Mouse (Mus musculus) midbrain, postnatal 0 days (tissue): ENCODE results near the gene Vat1l. TPM values are rescaled to one million over a fixed set of nuclear protein-coding genes. Genes with fewer than 3 reads are reported as not detected.

Experiments
- ATAC-seq: fragments of 200-750 bp; cut with Nextera tagmentation; 2 replicates; pipeline ENCODE4 v1.8.0; 2017; ENCODE audit warnings: moderate number of reproducible peaks, mild to moderate bottlenecking, moderate TSS enrichment, moderate library complexity; ENCODE audit not compliant: low FRiP score
- DNase-seq: peaks from one replicate; pipeline ENCODE4 v3.0.0-alpha.2; 2015; ENCODE audit warnings: low spot score
- H3K27ac ChIP-seq: fragments of 300-500 bp; sonication (generic); 2 replicates; pipeline ENCODE4 v1.5.1; 2014; ENCODE audit warnings: low read depth, mild to moderate bottlenecking, low read length, mixed read lengths
- H3K27me3 ChIP-seq: fragments of 300-500 bp; sonication (generic); 2 replicates; pipeline ENCODE4 v1.6.1; 2014; ENCODE audit warnings: low read length, control low read depth, mixed read lengths; ENCODE audit not compliant: insufficient read depth
- H3K36me3 ChIP-seq: fragments of 300-500 bp; sonication (generic); 2 replicates; pipeline ENCODE4 v1.6.1; 2014; ENCODE audit warnings: low read length, control low read depth, mixed read lengths; ENCODE audit not compliant: insufficient read depth
- H3K4me1 ChIP-seq: fragments of 300-500 bp; sonication (generic); 2 replicates; pipeline ENCODE4 v1.6.1; 2014; ENCODE audit warnings: mild to moderate bottlenecking, control low read depth, antibody characterized with exemption, low read length, mixed read lengths; ENCODE audit not compliant: insufficient read depth
- H3K4me2 ChIP-seq: fragments of 300-500 bp; sonication (generic); 2 replicates; pipeline ENCODE4 v1.6.1; 2014; ENCODE audit warnings: low read depth, mild to moderate bottlenecking, low read length, mixed read lengths; ENCODE audit not compliant: poor library complexity, severe bottlenecking
- H3K4me3 ChIP-seq: fragments of 300-500 bp; sonication (generic); 2 replicates; pipeline ENCODE4 v1.5.1; 2014; ENCODE audit warnings: low read depth, mild to moderate bottlenecking, low read length, moderate library complexity
- H3K9ac ChIP-seq: fragments of 300-500 bp; sonication (generic); replicated peaks from 2 replicates; pipeline ENCODE4 v1.6.1; 2014; ENCODE audit warnings: mild to moderate bottlenecking, low read length, moderate library complexity, mixed read lengths; ENCODE audit not compliant: poor library complexity, severe bottlenecking
- H3K9me3 ChIP-seq: fragments of 300-500 bp; sonication (generic); 2 replicates; pipeline ENCODE4 v1.6.1; 2016; ENCODE audit warnings: low read length, control low read depth
- CTCF ChIP-seq: IDR thresholded peaks from 2 replicates; pipeline ENCODE4 v1.5.1; 2016; ENCODE audit warnings: antibody characterized with exemption, mild to moderate bottlenecking
- WGBS: fragments of 180-500 bp; shearing (Covaris S2); extraction: QIAGEN DNeasy Blood & Tissue Kit; methylation state at CpG from one replicate; pipeline ENCODE4 v1.1.7; 2014; 5-methylcytosine and 5-hydroxymethylcytosine counted together
- polyA plus RNA-seq: library from polyadenylated mRNA; unstranded; fragments of >200 nt; fragmentation: Nextera tagmentation; extraction: Ambion mirVana; gene quantifications from 2 replicates; pipeline ENCODE4 v1.2.1, GENCODE M21; 2015
- total RNA-seq: library from RNA; depleted of rRNA; stranded (reverse); fragments of >200 nt; gene quantifications from 2 replicates; pipeline ENCODE4 v1.2.3, GENCODE M21; 2014

Vat1l gene
- total and polyA plus RNA-seq, 2 experiments from 2014 or later: 60.9 to 188 TPM

DNA sequence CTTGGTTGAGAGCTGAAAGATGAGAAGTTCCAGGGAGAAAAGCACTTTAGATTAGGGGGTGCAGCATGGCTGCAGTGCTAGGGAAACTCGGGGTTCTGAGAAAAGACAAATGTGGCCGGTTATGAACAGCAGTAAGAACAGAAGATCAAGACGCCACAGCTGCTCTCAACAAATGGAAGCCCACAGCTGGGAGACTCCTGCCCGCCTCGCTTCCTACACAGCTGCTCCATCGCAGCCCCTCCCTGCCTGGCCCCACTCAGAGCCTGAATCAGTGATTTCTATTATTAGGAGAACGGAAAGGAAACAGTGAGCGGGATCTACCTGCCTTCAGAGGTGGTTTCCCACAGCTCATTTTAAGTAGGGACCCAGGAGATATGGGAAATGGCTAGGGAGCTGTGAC, 69.1 kb downstream of the Vat1l start:
- peak overlapping the region; percentile 51; the same call in 1 of the 2 replicates for H3K27ac ChIP-seq
- H3K27me3 ChIP-seq: no peaks in the 10 kb centered on the region
- no peaks in the 10 kb centered on the region for H3K36me3 ChIP-seq
- WGBS: 78% methylated on average over 8 of the region's 8 CpGs
- DNase-seq (no peak), ATAC-seq (no peak)
- no peak for TF ChIP-seq CTCF
- H3K9ac ChIP-seq: no peak overlapping the region
- no peak overlapping the region for H3K4me3 ChIP-seq
- H3K9me3 ChIP-seq: no peaks in the 10 kb centered on the region
- H3K4me1 ChIP-seq: no peaks in the 10 kb centered on the region
- no peak overlapping the region for H3K4me2 ChIP-seq

DNA sequence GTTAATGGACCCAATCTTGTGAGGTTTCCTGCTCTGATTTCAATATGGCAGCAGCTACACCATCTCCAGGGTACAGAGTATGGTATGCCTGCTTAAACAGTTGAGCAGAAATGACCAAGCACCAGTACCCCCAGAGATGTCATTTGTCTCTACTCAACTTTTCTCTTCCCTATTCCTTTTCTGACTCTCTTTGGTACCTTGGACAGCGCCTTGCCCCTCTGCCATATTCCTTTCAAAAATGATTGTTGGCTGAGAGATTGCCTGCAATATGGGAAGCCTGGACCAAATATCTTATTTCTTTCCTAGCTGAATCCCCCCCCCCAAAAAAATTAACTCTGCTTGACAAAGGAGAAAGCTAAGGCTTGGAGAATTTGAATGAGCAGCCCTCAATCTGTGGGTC, 75.7 kb downstream of the Vat1l start:
- Histone ChIP-seq H3K9ac (no peak overlapping the region), H3K9me3 (no peaks in the 10 kb centered on the region), H3K27me3 (no peaks in the 10 kb centered on the region), H3K27ac (no peak overlapping the region), H3K36me3 (no peaks in the 10 kb centered on the region), H3K4me1 (no peaks in the 10 kb centered on the region), H3K4me3 (no peak overlapping the region), H3K4me2 (no peak overlapping the region)
- no peak for TF ChIP-seq CTCF
- 71% methylated on average over 1 of the region's 1 CpGs for WGBS
- DNase-seq (no peak), ATAC-seq (no peak)

- DNase-seq (peak; percentile 72), ATAC-seq (no peak)
- no peaks in the 10 kb centered on the region for H3K9me3 ChIP-seq
- peak overlapping the region; percentile 62 for H3K27ac ChIP-seq
- H3K9ac ChIP-seq: no peak overlapping the region
- TF ChIP-seq CTCF: no peak
- no peak overlapping the region for H3K4me2 ChIP-seq
- 18% methylated on average over 11 of the region's 11 CpGs for WGBS
- H3K36me3 ChIP-seq: no peaks in the 10 kb centered on the region
- no peaks in the 10 kb centered on the region for H3K27me3 ChIP-seq
- no peaks in the 10 kb centered on the region; the same call in 1 of the 2 replicates for H3K4me1 ChIP-seq
- no peak overlapping the region for H3K4me3 ChIP-seq
These were observed 89.7 kb downstream of the Vat1l start for GRCm38 (mm10) chr8:114294889-114295748.

DNA sequence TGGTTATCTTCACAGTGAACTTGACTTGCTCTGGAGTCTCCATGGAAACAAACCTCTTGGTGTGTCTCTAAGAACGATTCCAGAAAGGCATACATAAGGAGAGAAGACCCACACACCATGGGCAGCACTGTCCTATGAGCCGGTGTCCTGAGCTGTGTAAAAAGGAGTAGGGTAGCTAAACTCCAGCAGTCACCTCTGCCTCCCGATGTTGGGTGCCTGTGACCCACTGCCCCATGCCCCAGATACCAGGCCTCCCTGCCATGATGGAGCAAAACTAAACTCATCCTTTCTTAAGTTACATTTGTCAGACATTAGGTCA, 90.3 kb downstream of the Vat1l start:
- TF ChIP-seq CTCF: no peak
- Histone ChIP-seq H3K9ac (no peak overlapping the region), H3K9me3 (no peaks in the 10 kb centered on the region), H3K4me3 (no peak overlapping the region), H3K27ac (0 out of 2 replicates have a peak overlapping the region, but pooled peaks have one; percentile 62), H3K27me3 (no peaks in the 10 kb centered on the region), H3K4me2 (no peak overlapping the region), H3K4me1 (no peaks in the 10 kb centered on the region; the same call in 1 of the 2 replicates), H3K36me3 (no peaks in the 10 kb centered on the region)
- WGBS: 41% methylated on average over 3 of the region's 3 CpGs
- peak; percentile 31; the same call in 1 of the 2 replicates for ATAC-seq
- no peak for DNase-seq

DNA sequence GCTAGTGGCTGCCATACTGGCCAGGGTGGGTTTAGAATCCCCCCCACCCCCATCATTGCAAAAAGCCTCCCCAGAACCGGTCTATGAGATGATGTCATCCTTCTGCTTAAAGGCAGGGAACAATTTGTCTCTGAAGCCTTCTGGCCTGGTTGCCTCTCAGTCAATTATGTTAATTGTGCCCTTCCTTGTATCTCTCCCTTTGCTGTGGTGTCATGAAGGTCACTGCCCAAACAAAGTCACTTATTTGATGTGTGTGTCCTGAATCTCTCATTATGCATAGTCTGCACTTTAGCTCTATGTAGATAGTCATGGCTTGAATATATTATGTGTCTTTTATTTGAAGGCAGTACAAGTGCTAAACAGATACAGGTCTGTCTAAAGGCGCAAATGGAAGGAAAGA, 92.8 kb downstream of the Vat1l start:
- H3K27ac ChIP-seq: no peak overlapping the region
- no peak overlapping the region for H3K4me3 ChIP-seq
- no peaks in the 10 kb centered on the region for H3K36me3 ChIP-seq
- no peaks in the 10 kb centered on the region for H3K9me3 ChIP-seq
- no peak overlapping the region for H3K9ac ChIP-seq
- no peak for TF ChIP-seq CTCF
- ATAC-seq (no peak), DNase-seq (no peak)
- H3K27me3 ChIP-seq: no peaks in the 10 kb centered on the region
- no peaks in the 10 kb centered on the region; the same call in 1 of the 2 replicates for H3K4me1 ChIP-seq
- 44% methylated on average over 2 of the region's 2 CpGs for WGBS
- no peak overlapping the region for H3K4me2 ChIP-seq

DNA sequence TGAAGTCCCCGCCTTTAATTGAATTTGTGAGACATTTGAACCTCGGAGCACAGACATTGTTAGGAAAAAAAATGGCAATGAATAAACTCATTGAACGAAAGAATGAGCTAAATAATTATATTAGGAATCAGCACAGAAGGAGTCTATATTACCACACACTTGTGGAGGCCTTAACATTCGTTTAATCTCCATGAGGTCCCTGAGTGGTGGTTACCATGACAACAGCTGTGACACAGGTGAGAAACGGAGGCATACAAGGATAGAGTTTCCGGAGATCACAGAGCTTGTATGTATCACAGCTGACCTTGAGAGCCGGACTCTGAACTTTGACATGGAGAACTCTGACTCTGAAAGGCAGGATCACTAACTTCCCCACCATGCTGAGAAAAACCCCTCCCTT, 94.7 kb downstream of the Vat1l start:
- peak; percentile 60 for DNase-seq
- no peaks in the 10 kb centered on the region for H3K9me3 ChIP-seq
- no peak for TF ChIP-seq CTCF
- no peaks in the 10 kb centered on the region for H3K27me3 ChIP-seq
- no peak overlapping the region for H3K4me3 ChIP-seq
- 54% methylated on average over 7 of the region's 7 CpGs for WGBS
- no peak overlapping the region for H3K4me2 ChIP-seq
- H3K36me3 ChIP-seq: no peaks in the 10 kb centered on the region
- ATAC-seq: no peak
- no peak overlapping the region for H3K9ac ChIP-seq
- H3K4me1 ChIP-seq: no peaks in the 10 kb centered on the region; the same call in 1 of the 2 replicates
- H3K27ac ChIP-seq: no peak overlapping the region
